Mouse (Mus musculus): ENCODE results near the gene Crisp2. TPM values are rescaled to one million over a fixed set of nuclear protein-coding genes. Genes with fewer than 3 reads are reported as not detected.
"Not testable (repeated sequence)": the region's sequence is repeated elsewhere in the genome, so short reads cannot be mapped to it uniquely, and the experiment has no call there.

Gene Crisp2
- polyA plus RNA-seq, 1 experiment from 2014 or later = not detected

DNA sequence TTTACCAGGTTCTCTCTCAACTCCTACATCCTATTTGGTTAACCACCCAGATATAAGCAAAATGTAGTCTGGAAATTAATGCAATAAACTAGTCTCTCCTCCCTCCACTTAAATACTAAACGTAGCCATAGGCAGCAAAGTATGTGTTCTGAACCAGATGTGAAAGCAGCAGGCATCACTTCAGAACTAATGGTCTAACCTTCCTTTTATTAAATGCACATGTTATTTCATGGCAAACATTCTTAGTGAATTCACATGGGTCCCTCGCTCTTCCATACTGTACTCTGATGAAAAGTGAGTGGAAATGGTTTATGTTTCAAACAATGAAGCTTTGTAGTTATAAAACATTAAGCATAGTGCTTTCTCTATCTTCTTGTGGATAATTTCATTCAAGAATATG is 75.5 kb downstream of the Crisp2 start:
- ATAC-seq (ENCODE audit: low FRiP score) (no peak), DNase-seq (ENCODE audit: low spot score) (no peak)
- WGBS = 85% methylated on average over 2 of the region's 2 CpGs
- no peak overlapping the region for H3K4me2 ChIP-seq (replicated peaks)
- no peaks in the 10 kb centered on the region for H3K36me3 ChIP-seq (replicated peaks; ENCODE audit: control insufficient read depth, insufficient read depth)
- H3K4me3 ChIP-seq (replicated peaks; ENCODE audit: low read length) = no peak overlapping the region
- H3K27me3 ChIP-seq (ENCODE audit: control insufficient read depth, insufficient read depth, low read length) = no peaks in the 10 kb centered on the region
- H3K27ac ChIP-seq = no peak overlapping the region
- H3K4me1 ChIP-seq (replicated peaks; ENCODE audit: control insufficient read depth, insufficient read depth, low read length) = no peaks in the 10 kb centered on the region
- H3K9ac ChIP-seq = no peak overlapping the region
- H3K9me3 ChIP-seq (ENCODE audit: control insufficient read depth, low read length) = no peaks in the 10 kb centered on the region

DNA sequence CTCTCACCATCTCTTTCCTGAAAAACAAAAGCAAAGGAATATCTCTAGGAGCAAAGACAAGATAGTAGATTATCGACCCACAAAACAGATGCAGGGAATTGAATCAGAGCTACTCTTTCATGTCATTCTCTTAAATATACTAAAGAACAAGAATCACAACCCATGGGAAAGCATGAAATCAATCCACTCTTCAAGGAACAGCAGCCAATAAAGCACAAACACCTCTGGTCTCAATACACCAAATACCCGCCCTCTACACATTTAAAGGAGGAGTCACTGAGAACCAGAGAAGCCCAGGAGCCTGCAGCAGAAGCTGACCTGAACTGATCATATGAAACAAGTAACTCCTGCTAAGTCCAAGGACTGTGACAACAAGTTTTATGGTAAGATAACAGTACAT is 80.0 kb downstream of the Crisp2 start, which contains the start of gene Esp1:
TSS of gene Esp1 (plus strand) at position 301 of the 400 bp plus-strand sequence.
- Histone ChIP-seq H3K4me3 (replicated peaks; ENCODE audit: low read length) (no peak within 1 kb of the TSS), H3K9me3 (ENCODE audit: control insufficient read depth, low read length) (no peaks in the 10 kb centered on the region), H3K9ac (no peak within 1 kb of the TSS), H3K4me1 (replicated peaks; ENCODE audit: control insufficient read depth, insufficient read depth, low read length) (no peaks in the 10 kb centered on the region), H3K36me3 (replicated peaks; ENCODE audit: control insufficient read depth, insufficient read depth) (no peaks in the 10 kb centered on the region), H3K4me2 (replicated peaks) (no peak within 1 kb of the TSS), H3K27me3 (ENCODE audit: control insufficient read depth, insufficient read depth, low read length) (no peaks in the 10 kb centered on the region), H3K27ac (no peak within 1 kb of the TSS)
- DNase-seq (ENCODE audit: low spot score) (no peak), ATAC-seq (ENCODE audit: low FRiP score) (no peak)
- 95% methylated on average over 2 of the region's 2 CpGs for WGBS

DNA sequence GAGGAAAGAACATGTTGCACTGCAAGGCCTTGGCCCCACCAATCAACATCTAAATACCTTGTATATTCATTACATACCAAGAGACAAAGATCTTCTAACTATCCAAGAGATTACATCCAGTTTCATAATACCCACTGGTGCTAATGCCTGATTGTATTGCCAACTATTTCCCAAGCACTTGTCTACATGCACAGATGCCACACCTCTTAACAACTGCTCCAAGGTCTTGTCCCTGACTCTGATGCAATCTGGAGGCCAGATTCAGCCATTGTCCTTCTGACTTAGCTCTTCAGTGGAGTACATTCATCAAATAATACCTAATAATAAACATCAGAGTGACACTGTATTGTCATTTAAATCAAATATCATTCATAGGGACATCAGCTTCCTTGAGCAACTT is 89.7 kb downstream of the Crisp2 start:
- H3K27ac ChIP-seq; ATAC-seq (ENCODE audit: low FRiP score); H3K4me2 ChIP-seq (replicated peaks); H3K4me3 ChIP-seq (replicated peaks; ENCODE audit: low read length); H3K36me3 ChIP-seq (replicated peaks; ENCODE audit: control insufficient read depth, insufficient read depth); H3K27me3 ChIP-seq (ENCODE audit: control insufficient read depth, insufficient read depth, low read length); H3K9ac ChIP-seq; H3K9me3 ChIP-seq (ENCODE audit: control insufficient read depth, low read length); DNase-seq (ENCODE audit: low spot score); H3K4me1 ChIP-seq (replicated peaks; ENCODE audit: control insufficient read depth, insufficient read depth, low read length): not testable (repeated sequence)

DNA sequence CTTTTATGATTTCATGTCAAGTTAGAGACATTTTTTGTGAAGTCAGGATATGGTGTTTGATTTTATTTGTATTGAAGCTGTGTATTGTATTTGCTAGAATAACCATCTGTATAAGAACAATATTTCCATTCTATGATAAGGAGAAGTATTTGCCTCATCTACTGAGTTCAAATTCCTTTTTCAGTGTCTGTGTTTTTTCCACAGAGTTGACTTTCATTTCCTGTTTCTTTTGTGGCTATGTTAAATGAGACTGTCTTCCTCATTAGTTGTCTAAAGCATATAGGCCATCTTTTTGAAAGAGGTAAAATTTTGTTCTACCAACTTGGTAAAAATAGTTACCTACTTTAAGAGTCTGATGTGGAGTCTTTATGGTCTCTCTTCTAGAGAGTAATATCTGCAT is 90.5 kb downstream of the Crisp2 start:
- no peak for ATAC-seq (ENCODE audit: low FRiP score)
- H3K36me3 ChIP-seq (replicated peaks; ENCODE audit: control insufficient read depth, insufficient read depth) = no peaks in the 10 kb centered on the region
- H3K27ac ChIP-seq = no peak overlapping the region

More for the DNA sequence above, 90.5 kb downstream of the Crisp2 start:
- DNase-seq (ENCODE audit: low spot score) = no peak
- Histone ChIP-seq H3K4me1 (replicated peaks; ENCODE audit: control insufficient read depth, insufficient read depth, low read length) (no peaks in the 10 kb centered on the region), H3K9me3 (ENCODE audit: control insufficient read depth, low read length) (no peaks in the 10 kb centered on the region), H3K4me2 (replicated peaks) (no peak overlapping the region), H3K4me3 (replicated peaks; ENCODE audit: low read length) (no peak overlapping the region), H3K27me3 (ENCODE audit: control insufficient read depth, insufficient read depth, low read length) (no peaks in the 10 kb centered on the region), H3K9ac (no peak overlapping the region)

Other genes with a start within 250 kb of the Crisp2 start
- not detected in 2 replicates for gene Esp6, start 245.5 kb downstream of the Crisp2 start, polyA plus RNA-seq (2014; fragmentation: Nextera tagmentation; extraction: Ambion mirVana)
- not detected in 2 replicates for gene Esp4, start 208.4 kb downstream of the Crisp2 start, polyA plus RNA-seq (2014; fragmentation: Nextera tagmentation; extraction: Ambion mirVana)
- not detected in 2 replicates for gene Esp3, start 174.9 kb downstream of the Crisp2 start, polyA plus RNA-seq (2014; fragmentation: Nextera tagmentation; extraction: Ambion mirVana)
- gene Esp1, start 79.9 kb downstream of the Crisp2 start, polyA plus RNA-seq (2014; fragmentation: Nextera tagmentation; extraction: Ambion mirVana) = not detected in 2 replicates
- 0.13 and 0.41 TPM in 2 replicates for gene Rhag, start 4.1 kb upstream of the Crisp2 start, polyA plus RNA-seq (2014; fragmentation: Nextera tagmentation; extraction: Ambion mirVana)
- gene 9130008F23Rik, start 73.6 kb upstream of the Crisp2 start, polyA plus RNA-seq (2014; fragmentation: Nextera tagmentation; extraction: Ambion mirVana) = 0.33 and 0.74 TPM in 2 replicates
- not detected in 2 replicates for gene Glyatl3, start 107.3 kb upstream of the Crisp2 start, polyA plus RNA-seq (2014; fragmentation: Nextera tagmentation; extraction: Ambion mirVana)
- gene Mut, start 127.7 kb upstream of the Crisp2 start, polyA plus RNA-seq (2014; fragmentation: Nextera tagmentation; extraction: Ambion mirVana) = 24.4 and 25.0 TPM in 2 replicates
- gene Cenpq, start 128.0 kb upstream of the Crisp2 start, polyA plus RNA-seq (2014; fragmentation: Nextera tagmentation; extraction: Ambion mirVana) = 9.4 and 13.0 TPM in 2 replicates

All from hindbrain, embryonic 14.5 days (tissue).